Mouse (Mus musculus): ENCODE measurements at regions not wholly inside any gene's neighbourhood (a gene's known extent, or its start where the extent isn't known, plus 50 kb on each side); places are given as distances from the start of the nearest gene placed in this dataset.

- H3K27me3 ChIP-seq (ENCODE audit: control insufficient read depth, insufficient read depth, low read length) = no peaks in the 10 kb centered on the region
- no peak for ATAC-seq (ENCODE audit: insufficient read depth, low FRiP score)
- no peak overlapping the region for H3K4me2 ChIP-seq (ENCODE audit: low read depth, low read length)
- WGBS = 69% methylated on average over 5 of the region's 5 CpGs
- H3K36me3 ChIP-seq (ENCODE audit: control insufficient read depth, insufficient read depth, low read length) = no peaks in the 10 kb centered on the region
- no peak overlapping the region for H3K27ac ChIP-seq (ENCODE audit: low read length)
- H3K4me1 ChIP-seq (ENCODE audit: control insufficient read depth, insufficient read depth, low read length) = no peaks in the 10 kb centered on the region
- no peak overlapping the region for H3K4me3 ChIP-seq (replicated peaks; ENCODE audit: low read length)
- H3K9me3 ChIP-seq (replicated peaks; ENCODE audit: control insufficient read depth, low read length) = no peaks in the 10 kb centered on the region
- H3K9ac ChIP-seq (ENCODE audit: low read length) = no peak overlapping the region
Measured at GRCm38 (mm10) chr9:25409729-25410128, 71.6 kb upstream of the Eepd1 start.

GRCm38 (mm10) chr9:25413873-25414272 is 67.5 kb upstream of the Eepd1 start:
- H3K27ac ChIP-seq (ENCODE audit: low read length) = no peak overlapping the region
- no peaks in the 10 kb centered on the region for H3K36me3 ChIP-seq (ENCODE audit: control insufficient read depth, insufficient read depth, low read length)
- 75% methylated on average over 3 of the region's 3 CpGs for whole genome bisulfite sequencing
- no peak overlapping the region for H3K4me3 ChIP-seq (replicated peaks; ENCODE audit: low read length)
- no peaks in the 10 kb centered on the region for H3K4me1 ChIP-seq (ENCODE audit: control insufficient read depth, insufficient read depth, low read length)
- H3K4me2 ChIP-seq (ENCODE audit: low read depth, low read length) = no peak overlapping the region
- no peak for ATAC-seq (ENCODE audit: insufficient read depth, low FRiP score)
- no peaks in the 10 kb centered on the region for H3K27me3 ChIP-seq (ENCODE audit: control insufficient read depth, insufficient read depth, low read length)
- no peaks in the 10 kb centered on the region for H3K9me3 ChIP-seq (replicated peaks; ENCODE audit: control insufficient read depth, low read length)
- no peak overlapping the region for H3K9ac ChIP-seq (ENCODE audit: low read length)

- no peak for ATAC-seq (ENCODE audit: insufficient read depth, low FRiP score)
- WGBS = 52% methylated on average over 2 of the region's 2 CpGs
- Histone ChIP-seq H3K27ac (ENCODE audit: low read length) (no peak overlapping the region), H3K27me3 (ENCODE audit: control insufficient read depth, insufficient read depth, low read length) (no peaks in the 10 kb centered on the region), H3K4me1 (ENCODE audit: control insufficient read depth, insufficient read depth, low read length) (no peaks in the 10 kb centered on the region), H3K4me2 (ENCODE audit: low read depth, low read length) (no peak overlapping the region), H3K36me3 (ENCODE audit: control insufficient read depth, insufficient read depth, low read length) (no peaks in the 10 kb centered on the region), H3K4me3 (replicated peaks; ENCODE audit: low read length) (no peak overlapping the region), H3K9ac (ENCODE audit: low read length) (no peak overlapping the region), H3K9me3 (replicated peaks; ENCODE audit: control insufficient read depth, low read length) (no peaks in the 10 kb centered on the region)
Measured at GRCm38 (mm10) chr9:25414315-25414714, 67.0 kb upstream of the Eepd1 start.

- Histone ChIP-seq H3K36me3 (ENCODE audit: control insufficient read depth, insufficient read depth, low read length) (no peaks in the 10 kb centered on the region), H3K27ac (ENCODE audit: low read length) (no peak overlapping the region), H3K27me3 (ENCODE audit: control insufficient read depth, insufficient read depth, low read length) (no peaks in the 10 kb centered on the region), H3K4me3 (replicated peaks; ENCODE audit: low read length) (no peak overlapping the region), H3K4me2 (ENCODE audit: low read depth, low read length) (no peak overlapping the region), H3K9me3 (replicated peaks; ENCODE audit: control insufficient read depth, low read length) (no peaks in the 10 kb centered on the region), H3K9ac (ENCODE audit: low read length) (no peak overlapping the region), H3K4me1 (ENCODE audit: control insufficient read depth, insufficient read depth, low read length) (no peaks in the 10 kb centered on the region)
- WGBS = 84% methylated on average over 1 of the region's 1 CpGs
- no peak for ATAC-seq (ENCODE audit: insufficient read depth, low FRiP score)
Measured at GRCm38 (mm10) chr9:25426941-25427340, 54.4 kb upstream of the Eepd1 start.

GRCm38 (mm10) chr9:25429450-25430213 is 51.7 kb upstream of the Eepd1 start:
- Histone ChIP-seq H3K9me3 (replicated peaks; ENCODE audit: control insufficient read depth, low read length) (no peaks in the 10 kb centered on the region), H3K36me3 (ENCODE audit: control insufficient read depth, insufficient read depth, low read length) (no peaks in the 10 kb centered on the region), H3K4me2 (ENCODE audit: low read depth, low read length) (no peak overlapping the region), H3K4me1 (ENCODE audit: control insufficient read depth, insufficient read depth, low read length) (no peaks in the 10 kb centered on the region; the same call in 1 of the 2 replicates), H3K4me3 (replicated peaks; ENCODE audit: low read length) (no peak overlapping the region), H3K9ac (ENCODE audit: low read length) (no peak overlapping the region), H3K27me3 (ENCODE audit: control insufficient read depth, insufficient read depth, low read length) (no peaks in the 10 kb centered on the region), H3K27ac (ENCODE audit: low read length) (no peak overlapping the region)
- 57% methylated on average over 6 of the region's 6 CpGs for WGBS
- ATAC-seq (ENCODE audit: insufficient read depth, low FRiP score) = no peak

All from stomach, embryonic 16.5 days (tissue).